ENCODE assay signal across 20 mouse cellular contexts in the genomic region with DNA sequence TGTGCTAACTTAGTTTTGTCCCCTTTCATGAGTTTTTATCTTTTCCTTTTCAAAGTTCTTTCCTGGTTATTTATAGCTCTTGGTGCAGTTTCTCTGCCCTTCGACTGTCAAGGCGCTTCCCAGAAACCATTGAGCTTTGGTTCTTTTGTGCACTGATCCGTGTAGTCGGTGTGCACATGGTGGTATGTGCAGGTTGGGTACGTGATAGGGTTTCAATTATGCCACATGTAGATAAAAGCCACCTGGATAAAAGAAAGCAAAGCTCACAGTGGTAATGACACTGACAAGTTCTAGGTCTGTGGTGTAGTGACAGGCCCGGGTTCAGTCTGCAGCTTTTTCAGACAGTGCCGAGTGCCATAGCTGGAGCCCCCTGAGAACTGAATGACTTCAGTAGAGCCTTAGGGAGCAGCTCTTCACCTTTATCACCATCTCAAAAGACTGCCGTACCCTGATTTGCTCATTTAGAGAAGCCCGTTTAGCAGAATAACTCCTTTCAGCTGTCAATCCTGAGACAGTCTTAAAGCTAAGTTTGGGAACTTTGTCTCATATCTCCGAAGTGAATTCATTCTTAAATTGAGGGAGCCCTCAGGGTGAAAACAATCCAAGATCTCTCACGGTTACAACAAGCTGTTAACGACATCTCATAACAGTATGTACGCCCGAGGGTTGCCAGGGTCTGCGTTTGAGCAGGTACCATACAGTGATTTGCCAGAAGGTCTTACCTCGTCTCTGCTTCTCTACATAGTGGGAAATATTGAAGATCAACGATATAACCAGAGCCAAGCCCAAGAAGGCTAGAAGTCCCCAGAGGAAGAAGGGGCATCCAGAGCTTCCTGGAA. TPM values are rescaled to one million over a fixed set of nuclear protein-coding genes. Genes with fewer than 3 reads are reported as not detected.
"Had no signal": no experiment of that assay in that cellular context is flagged by ENCODE, and none has a peak within 500 bp of the region (broad histone marks: within the 10 kb centered on the region; RNA-seq: fewer than 3 reads in every experiment).

No protein-coding gene starts in this region.

- H3K4me2 ChIP-seq: liver, embryonic 11.5 days; liver, embryonic 15.5 days; neural tube, embryonic 15.5 days had no signal

- H3K36me3 ChIP-seq: limb, embryonic 10.5 days; liver, embryonic 15.5 days; neural tube, embryonic 15.5 days had no signal

- H3K27ac ChIP-seq: left cerebral cortex, adult 2 months; limb, embryonic 10.5 days; liver, embryonic 15.5 days; neural tube, embryonic 15.5 days had no signal

- DNase-seq: lung, adult 2 months; lung, postnatal 36 days; right cerebral cortex, adult 18-20 months; right cerebral cortex, postnatal 25 days; thymus, postnatal 36 days had no signal

- H3K9ac ChIP-seq: liver, embryonic 15.5 days; neural tube, embryonic 15.5 days had no signal

- ATAC-seq: intestine, postnatal 0 days; lung, postnatal 0 days had no signal

- H3K4me1 ChIP-seq: liver, embryonic 15.5 days; neural tube, embryonic 15.5 days had no signal

- H3K4me3 ChIP-seq: left cerebral cortex, adult 2 months; limb, embryonic 10.5 days; liver, embryonic 15.5 days; neural tube, embryonic 15.5 days had no signal

- H3K9me3 ChIP-seq: limb, embryonic 10.5 days; liver, embryonic 15.5 days; neural tube, embryonic 15.5 days had no signal

- H3K27me3 ChIP-seq: liver, embryonic 15.5 days; neural tube, embryonic 15.5 days had no signal

RNA-seq across cellular contexts. Expression of a gene that starts 11.0 kb away (rescaled TPM):
- polyA plus RNA-seq: limb, embryonic 10.5 days; liver, embryonic 11.5 days; liver, embryonic 15.5 days; midbrain, postnatal 0 days; neural tube, embryonic 11.5 days had no signal

RNA-seq across cellular contexts. Expression of a gene that starts 55.8 kb away (rescaled TPM):
- total RNA-seq: layer of hippocampus, postnatal 25 days; left cerebral cortex, adult 2 months; left cerebral cortex, postnatal 14 days; megakaryocyte progenitor cell, adult 5-6 weeks; midbrain, postnatal 0 days had no signal
- polyA plus RNA-seq: limb, embryonic 10.5 days; limb, embryonic 14.5 days; liver, embryonic 11.5 days; liver, embryonic 15.5 days; lung, adult 2 months; midbrain, postnatal 0 days; neural tube, embryonic 11.5 days; neural tube, embryonic 15.5 days; small intestine, adult 2 months; stomach, embryonic 16.5 days had no signal
